Mouse (Mus musculus): ENCODE measurements around the gene Rpl18.
A peak's percentile ranks its signal among the peaks of the same experiment; 100 is the strongest.

Gene Rpl18

GRCm38 (mm10) chr7:45715090-45715708, at the start of gene Rpl18:
TSS of gene Rpl18 (plus strand) at chr7:45715457.
- DNase-seq (ENCODE audit: low spot score), result peak; percentile 98

GRCm38 (mm10) chr7:45666161-45666560, 49.1 kb upstream of the Rpl18 start, which contains the start of gene Fut2:
TSS of gene Fut2 (minus strand) at chr7:45666394.
- DNase-seq (ENCODE audit: low spot score), result no peak

DNA sequence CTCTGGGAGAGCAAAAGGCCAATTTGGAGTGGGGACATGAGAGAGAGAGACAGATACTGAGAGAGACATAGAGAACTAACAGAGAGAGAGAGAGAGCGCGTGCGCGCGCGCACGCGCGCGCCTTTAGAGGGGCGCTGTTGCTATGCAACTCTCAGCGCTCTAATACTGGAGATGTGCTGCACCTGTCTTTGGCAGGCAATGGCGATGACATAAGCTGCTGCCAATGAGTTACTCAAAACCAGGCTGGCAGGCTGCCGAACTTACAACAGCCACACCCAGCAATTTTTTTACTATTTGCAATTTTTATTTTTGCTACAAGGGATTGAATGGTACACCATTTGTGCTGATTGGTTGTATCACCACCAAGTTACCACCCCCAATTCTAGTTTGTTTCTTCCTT, 47.5 kb upstream of the Rpl18 start:
- DNase-seq (ENCODE audit: low spot score), result no peak

DNA sequence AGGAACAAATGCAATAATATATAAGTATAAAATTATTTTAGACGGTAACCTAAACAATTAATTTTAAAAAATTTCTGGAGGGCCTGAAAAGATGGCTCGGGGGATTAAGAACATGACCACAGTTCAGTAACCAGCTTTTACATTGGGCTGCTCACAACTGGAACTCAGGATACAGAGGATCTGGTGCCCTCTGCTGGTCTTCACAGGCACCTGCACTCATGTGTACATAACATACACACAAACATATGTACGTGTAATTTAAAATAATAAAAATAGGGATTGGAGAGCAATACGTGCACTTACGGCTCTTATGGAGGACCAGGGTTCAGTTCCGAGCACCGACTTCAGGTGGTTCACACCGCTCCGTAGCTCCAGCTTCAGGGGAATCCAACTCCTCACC, 46.3 kb upstream of the Rpl18 start:
- no peak for DNase-seq (ENCODE audit: low spot score)

- no peak for DNase-seq (ENCODE audit: low spot score)
Observed at GRCm38 (mm10) chr7:45677627-45678295, 37.5 kb upstream of the Rpl18 start.

- no peak for DNase-seq (ENCODE audit: low spot score)
Observed at GRCm38 (mm10) chr7:45678513-45678912, 36.7 kb upstream of the Rpl18 start.

- DNase-seq (ENCODE audit: low spot score), result peak; percentile 74
Observed at GRCm38 (mm10) chr7:45679966-45680621, 35.2 kb upstream of the Rpl18 start.

GRCm38 (mm10) chr7:45681046-45681736, 34.1 kb upstream of the Rpl18 start:
- no peak for DNase-seq (ENCODE audit: low spot score)

GRCm38 (mm10) chr7:45682144-45683126, 32.8 kb upstream of the Rpl18 start:
- peak; percentile 92 for DNase-seq (ENCODE audit: low spot score)

DNA sequence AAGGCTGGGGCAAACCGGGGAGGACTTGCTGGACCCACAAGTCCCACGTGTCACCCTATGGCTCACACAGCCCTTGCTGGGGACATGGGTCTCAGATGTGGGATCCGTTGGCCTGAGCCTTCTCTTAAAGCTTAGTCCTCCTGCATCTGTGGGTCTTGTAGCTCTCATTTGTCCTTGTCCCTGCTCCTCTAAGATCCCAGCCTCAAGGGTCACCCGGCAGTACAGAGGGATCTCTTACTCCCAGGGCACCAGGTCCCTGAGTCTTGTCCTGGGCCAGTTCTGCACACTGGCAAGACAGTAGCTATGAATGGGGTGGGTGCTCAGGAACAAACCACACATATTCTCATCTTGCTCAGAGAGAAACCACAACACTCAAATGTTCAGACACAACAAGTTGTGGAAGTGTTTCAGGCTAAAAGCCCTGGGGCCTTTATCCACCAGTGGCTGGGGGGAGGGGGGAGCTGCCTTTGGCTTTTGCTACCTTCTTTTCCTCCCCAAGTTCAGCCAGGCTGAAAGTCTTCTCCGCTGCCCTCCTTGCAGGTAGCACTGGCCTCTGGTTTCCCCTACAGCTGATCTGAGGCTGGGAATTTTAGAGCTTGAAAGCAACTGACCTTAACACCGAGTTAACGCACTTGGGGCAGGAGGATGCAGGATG, 31.7 kb upstream of the Rpl18 start, which contains the start of gene Ntn5:
TSS of gene Ntn5 (plus strand) at position 627 of the 655 bp plus-strand sequence.
- no peak for DNase-seq (ENCODE audit: low spot score)

DNA sequence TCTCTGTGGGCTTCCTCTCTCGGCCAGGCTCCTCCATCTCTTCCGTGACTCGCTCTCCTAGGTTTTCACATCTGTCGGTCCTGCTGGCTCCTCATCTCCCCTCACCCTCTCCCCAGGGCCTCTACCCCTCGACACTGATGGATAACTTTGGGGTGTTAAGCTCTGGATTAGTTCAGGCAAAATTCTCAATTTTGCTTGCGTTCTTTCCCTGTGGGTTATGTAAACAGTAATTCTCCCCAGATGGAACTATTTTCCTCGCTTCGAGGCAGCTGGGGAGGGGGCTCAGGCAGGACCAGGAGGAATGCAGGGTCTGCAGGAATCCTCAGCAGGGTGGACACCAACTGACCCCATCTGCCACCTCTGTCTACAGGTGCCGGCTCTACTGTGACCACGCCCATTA, 29.4 kb upstream of the Rpl18 start:
- DNase-seq (ENCODE audit: low spot score), result no peak

DNA sequence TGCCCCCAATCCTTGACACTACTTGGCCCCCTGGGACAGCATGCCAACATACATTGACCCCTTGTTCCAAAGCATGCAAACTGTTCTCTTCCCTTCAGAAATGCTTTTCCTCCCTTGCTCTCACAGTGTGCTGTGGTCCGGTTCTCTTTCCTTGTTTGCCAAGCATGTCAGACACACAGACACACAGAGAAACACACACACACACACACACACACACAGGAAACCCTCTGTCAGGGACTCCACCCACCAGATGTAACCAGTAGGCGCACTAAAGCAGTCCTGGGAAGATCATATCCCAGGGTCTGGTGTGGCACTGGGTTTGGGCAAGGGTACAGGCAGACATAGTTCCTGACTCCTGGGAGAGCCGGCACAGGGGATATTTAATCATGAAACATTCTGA, 28.4 kb upstream of the Rpl18 start:
- no peak for DNase-seq (ENCODE audit: low spot score)

GRCm38 (mm10) chr7:45689099-45689498, 26.2 kb upstream of the Rpl18 start:
- no peak for DNase-seq (ENCODE audit: low spot score)

DNA sequence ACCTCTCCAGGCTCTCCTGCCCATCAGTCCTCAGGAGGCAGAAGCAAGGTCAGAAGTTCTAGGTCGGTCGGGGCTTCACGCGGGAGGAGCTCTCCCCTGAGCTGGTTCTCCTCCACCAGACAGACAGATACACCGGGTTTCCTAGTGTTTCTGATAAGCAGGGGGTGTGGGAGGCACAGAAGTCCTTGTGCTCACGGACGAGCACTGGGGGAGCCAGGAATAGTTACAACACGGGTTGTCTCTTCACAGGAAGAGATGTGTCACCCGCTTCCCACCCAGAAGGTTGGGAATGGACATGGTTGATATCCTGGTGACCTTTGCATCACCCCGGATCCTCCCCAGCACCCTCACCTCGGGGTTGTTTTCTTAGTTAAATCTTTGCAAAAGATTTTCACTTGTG, 25.5 kb upstream of the Rpl18 start:
- DNase-seq (ENCODE audit: low spot score), result no peak

DNA sequence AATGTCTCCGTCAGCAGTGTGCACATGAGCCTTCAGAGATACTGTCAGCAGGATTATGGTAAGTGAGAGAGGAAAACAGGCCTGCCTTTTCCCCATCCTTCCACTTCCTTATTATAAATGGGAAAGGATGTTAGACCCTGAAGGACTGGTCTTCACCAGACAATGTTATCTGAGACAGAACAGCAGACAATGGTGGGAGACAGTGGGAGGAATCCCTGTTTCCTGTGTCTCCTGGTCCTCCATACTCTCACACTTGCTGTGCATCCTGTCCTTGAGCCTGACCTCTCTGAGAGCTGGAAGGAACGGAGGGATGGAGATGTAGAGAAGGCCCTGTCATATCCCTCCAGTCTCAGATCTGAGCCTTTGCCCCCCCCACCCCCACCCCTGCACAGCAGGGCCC, 22.9 kb upstream of the Rpl18 start:
- no peak for DNase-seq (ENCODE audit: low spot score)

DNA sequence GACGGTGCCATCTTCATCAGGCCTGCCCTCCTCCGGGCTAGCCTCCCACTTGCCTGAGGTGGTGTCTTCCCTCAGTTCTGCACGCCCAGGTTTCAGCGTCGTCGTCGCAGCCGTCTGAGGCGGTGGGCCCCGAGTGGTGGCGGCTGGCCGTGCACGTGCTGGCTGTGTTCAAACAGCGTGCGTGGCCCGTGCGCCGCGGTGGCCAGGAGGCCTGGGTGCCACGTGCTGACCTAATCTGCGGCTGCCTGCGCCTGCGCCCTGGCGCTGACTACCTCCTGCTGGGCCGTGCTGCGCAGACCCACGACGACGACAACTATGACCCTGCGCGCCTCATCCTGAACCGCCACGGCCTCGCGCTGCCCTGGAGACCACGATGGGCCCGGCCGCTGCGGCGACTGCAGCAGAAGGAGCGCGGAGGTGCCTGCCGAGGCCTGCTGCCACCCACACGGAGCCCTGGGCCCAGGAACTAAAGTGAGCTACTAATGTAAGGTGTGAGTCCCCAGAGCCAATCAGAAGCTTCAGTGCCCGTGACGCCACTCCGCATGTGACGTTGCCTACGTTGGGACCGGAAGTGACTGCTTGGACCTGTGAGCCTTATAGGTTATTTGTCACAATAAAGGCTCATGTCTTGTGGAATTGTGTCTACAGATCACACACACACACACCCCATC, 21.2 kb upstream of the Rpl18 start, which contains the start of gene Sec1:
TSS of gene Sec1 (minus strand) at position 482 of the 671 bp plus-strand sequence.
- DNase-seq (ENCODE audit: low spot score), result no peak

DNA sequence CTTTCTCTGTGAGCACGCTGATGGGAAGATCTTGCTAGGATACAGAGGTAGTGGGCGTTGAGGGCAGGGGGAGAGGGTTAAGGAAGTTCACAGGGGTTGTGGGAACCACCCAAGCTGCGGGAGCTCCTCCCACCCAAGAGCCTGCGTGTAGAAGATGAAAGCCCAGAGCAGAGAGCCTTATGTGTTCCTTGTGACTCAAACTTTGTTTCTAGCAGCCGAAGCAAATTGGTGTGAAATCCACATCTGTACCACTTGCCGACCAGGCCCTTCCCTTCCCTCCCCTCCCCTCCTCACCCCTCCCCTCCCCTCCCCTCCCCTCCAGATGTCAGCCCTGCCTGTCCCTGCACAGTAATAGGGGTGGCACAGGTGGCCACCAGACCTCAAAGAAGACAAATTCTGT, 20.2 kb upstream of the Rpl18 start:
- no peak for DNase-seq (ENCODE audit: low spot score)

GRCm38 (mm10) chr7:45697894-45698293, 17.4 kb upstream of the Rpl18 start:
- no peak for DNase-seq (ENCODE audit: low spot score)

DNA sequence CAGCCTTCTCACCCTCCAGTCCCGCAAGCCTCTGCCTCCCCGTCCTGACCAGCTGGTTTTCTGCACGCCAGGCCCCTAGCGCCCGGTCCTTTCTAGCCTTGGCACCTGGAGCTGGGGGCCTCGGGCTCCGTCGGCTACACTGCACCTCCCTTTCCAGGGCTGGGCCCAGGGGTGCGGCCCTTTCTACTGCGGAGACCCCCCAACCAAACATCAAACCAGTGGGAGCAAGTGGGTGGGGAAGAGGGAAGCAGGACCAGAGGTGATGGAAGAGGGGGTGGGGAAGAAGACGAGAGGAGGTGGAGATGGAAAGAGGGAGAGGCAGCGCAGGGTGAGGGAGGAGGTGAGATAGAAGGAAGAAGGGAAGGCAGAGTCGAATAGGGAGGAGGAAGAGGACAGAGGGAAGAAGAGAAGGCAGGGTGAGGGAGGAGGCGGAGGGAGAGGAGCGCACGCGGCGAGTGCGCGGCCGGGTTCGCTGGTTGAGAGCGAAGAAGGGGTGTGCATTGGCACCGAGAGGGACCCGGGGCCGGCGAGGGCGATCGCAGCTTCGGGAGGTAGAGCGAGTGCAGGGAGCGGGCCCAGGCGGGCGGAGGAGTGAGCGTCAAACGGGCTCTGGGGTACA, 15.6 kb upstream of the Rpl18 start, which contains the start of gene Car11:
TSS of gene Car11 (plus strand) at position 321 of the 619 bp plus-strand sequence.
- DNase-seq (ENCODE audit: low spot score), result no peak

Measured in urinary bladder, postnatal 14 days (tissue).